23 mouse cellular contexts compared by ENCODE assay signal in genomic region chr13:83131982-83132354, GRCm38 (mm10).
"Had no signal": no experiment of that assay in that cellular context is flagged by ENCODE, and none has a peak within 500 bp of the region (broad histone marks: within the 10 kb centered on the region; RNA-seq: fewer than 3 reads in every experiment).

No protein-coding gene starts in this region.

- H3K27me3 ChIP-seq: limb, embryonic 15.5 days; megakaryocyte, embryonic 14.5 days; neural tube, embryonic 12.5 days; stomach, embryonic 15.5 days had no signal

- H3K4me2 ChIP-seq: limb, embryonic 12.5 days; limb, embryonic 15.5 days; liver, embryonic 11.5 days; lung, embryonic 14.5 days; neural tube, embryonic 12.5 days; neural tube, embryonic 15.5 days; stomach, embryonic 15.5 days had no signal

- H3K4me1 ChIP-seq: neural tube, embryonic 15.5 days; stomach, embryonic 15.5 days had no signal

- ATAC-seq: intestine, postnatal 0 days; liver, postnatal 0 days; lung, postnatal 0 days had no signal

- H3K9me3 ChIP-seq: limb, embryonic 12.5 days; limb, embryonic 15.5 days; megakaryocyte, embryonic 14.5 days; neural tube, embryonic 12.5 days; neural tube, embryonic 15.5 days; stomach, embryonic 15.5 days had no signal

- H3K36me3 ChIP-seq: limb, embryonic 12.5 days; limb, embryonic 15.5 days; neural tube, embryonic 12.5 days; neural tube, embryonic 15.5 days; stomach, embryonic 15.5 days had no signal

- H3K9ac ChIP-seq: limb, embryonic 12.5 days; limb, embryonic 15.5 days; liver, embryonic 14.5 days; liver, postnatal 0 days; lung, embryonic 14.5 days; neural tube, embryonic 12.5 days; neural tube, embryonic 15.5 days; stomach, embryonic 15.5 days had no signal

- DNase-seq: kidney, adult 2 months; kidney, postnatal 25 days; layer of hippocampus, adult 9-11 months; left cerebral cortex, postnatal 4 days; liver, postnatal 0 days; lung, embryonic 14.5 days; lung, postnatal 36 days; right cerebral cortex, adult 18-20 months; right cerebral cortex, postnatal 25 days; spleen, adult 18-20 months; thymus, postnatal 25 days had no signal

- H3K4me3 ChIP-seq: layer of hippocampus, adult 2 months; limb, embryonic 12.5 days; limb, embryonic 15.5 days; megakaryocyte, embryonic 14.5 days; neural tube, embryonic 12.5 days; neural tube, embryonic 15.5 days; stomach, embryonic 15.5 days had no signal

- H3K27ac ChIP-seq: kidney, postnatal 0 days; layer of hippocampus, adult 2 months; limb, embryonic 12.5 days; limb, embryonic 15.5 days; liver, embryonic 14.5 days; neural tube, embryonic 12.5 days; neural tube, embryonic 15.5 days; stomach, embryonic 15.5 days had no signal
